In genomic region chr1:82725026-82725874, GRCm38 (mm10) we compare ENCODE assay signal across 9 mouse cellular contexts. TPM values are rescaled to one million over a fixed set of nuclear protein-coding genes. Genes with fewer than 3 reads are reported as not detected.
DNase-seq lines count a peak whose midpoint lies in the region; ATAC-seq and TF ChIP-seq lines count a peak whose summit lies in the region.
"Had no signal": no experiment of that assay in that cellular context is flagged by ENCODE, and none has a peak within 500 bp of the region (broad histone marks: within the 10 kb centered on the region; RNA-seq: fewer than 3 reads in every experiment).

No protein-coding gene starts in this region.

- WGBS in hindbrain, embryonic 14.5 days = under 1% methylated on average over 37 of the region's 37 CpGs

- TF ChIP-seq EP300 in MEL (IDR thresholded peaks at IDR 0.05; ENCODE audit: low read depth in 1 of 2, low read length in 2 of 2) = no peak

- H3K36me3 ChIP-seq in MEL (ENCODE audit: control insufficient read depth in 1 of 2, insufficient read depth in 2 of 2, low read length in 2 of 2) = peaks cover 0 to 11% of the 10 kb centered on the region in 2 experiments
- H3K36me3 ChIP-seq in hindbrain, embryonic 14.5 days (replicated peaks; ENCODE audit: control insufficient read depth, insufficient read depth) = peaks cover 25% of the 10 kb centered on the region

- ATAC-seq in common myeloid progenitor, adult 5-6 weeks (replicated peaks; ENCODE audit: low read depth, poor library complexity, severe bottlenecking) = peak; percentile 76
- ATAC-seq in hindbrain, embryonic 14.5 days (ENCODE audit: low FRiP score) = peak; percentile 96
- peak; percentile 72 for ATAC-seq in megakaryocyte progenitor cell, adult 5-6 weeks (replicated peaks; ENCODE audit: poor library complexity)

- peak overlapping the region; percentile 96 for H3K27ac ChIP-seq in left cerebral cortex, adult 2 months
- peak overlapping the region; percentile 84 for H3K27ac ChIP-seq in MEL (ENCODE audit: control insufficient read depth, low read depth, low read length)
- peak overlapping the region; percentile 71 for H3K27ac ChIP-seq in hindbrain, embryonic 14.5 days

- intact Hi-C loops in left cerebral cortex, adult 2 months (cut with DNase I) = no loop called here

- peak overlapping the region; percentile 86 for H3K4me2 ChIP-seq in hindbrain, embryonic 14.5 days (replicated peaks)

- no peaks in the 10 kb centered on the region for H3K9me3 ChIP-seq in MEL (replicated peaks; ENCODE audit: insufficient read depth, low read length)
- no peaks in the 10 kb centered on the region for H3K9me3 ChIP-seq in hindbrain, embryonic 14.5 days (ENCODE audit: control insufficient read depth, low read length)

- no peak for DNase-seq in left cerebral cortex, adult 2 months (ENCODE audit: extremely low spot score in 1 of 2, low spot score in 2 of 2)
- no peak for DNase-seq in left cerebral cortex, adult 11 months (ENCODE audit: low spot score)
- DNase-seq in MEL (ENCODE audit: low read depth, low spot score) = no peak
- no peak for DNase-seq in hindbrain, embryonic 14.5 days (ENCODE audit: low spot score)
- no peak for DNase-seq in layer of hippocampus, adult 11-12 months (ENCODE audit: low spot score)
- DNase-seq in cerebellum, adult 11-12 months = no peak

- no peaks in the 10 kb centered on the region; a peak in 2 of 4 replicates for H3K27me3 ChIP-seq in MEL (ENCODE audit: control insufficient read depth in 1 of 2, insufficient read depth in 2 of 2, low read length in 2 of 2)
- peaks cover 29% of the 10 kb centered on the region for H3K27me3 ChIP-seq in hindbrain, embryonic 14.5 days (ENCODE audit: control insufficient read depth, insufficient read depth, low read length)

- TF ChIP-seq CTCF in left cerebral cortex, adult 2 months (IDR thresholded peaks at IDR 0.05) = no peak
- no peak for TF ChIP-seq CTCF in MEL (IDR thresholded peaks at IDR 0.05 in 2 of 3, conservative IDR thresholded peaks at IDR 0.05 in 1 of 3; ENCODE audit: control insufficient read depth in 1 of 3, insufficient read depth in 1 of 3, low read depth in 2 of 3, low read length in 3 of 3, poor library complexity in 1 of 3, severe bottlenecking in 1 of 3)

- peaks cover 2 to 7% of the 10 kb centered on the region in 2 experiments for H3K4me1 ChIP-seq in MEL (ENCODE audit: control insufficient read depth in 1 of 2, insufficient read depth in 2 of 2, low read length in 2 of 2)
- H3K4me1 ChIP-seq in hindbrain, embryonic 14.5 days (replicated peaks; ENCODE audit: control insufficient read depth, insufficient read depth, low read length) = peaks cover 7% of the 10 kb centered on the region

- no peak for TF ChIP-seq POLR2A in MEL (IDR thresholded peaks at IDR 0.05; ENCODE audit: control insufficient read depth in 1 of 2, insufficient read depth in 1 of 2, low read depth in 1 of 2, low read length in 2 of 2, poor library complexity in 1 of 2)

- no peak for TF ChIP-seq RAD21 in MEL (IDR thresholded peaks at IDR 0.05; ENCODE audit: low read depth, low read length)

- H3K79me2 ChIP-seq in MEL (ENCODE audit: control insufficient read depth, insufficient read depth, low read length, poor library complexity) = peaks cover 19% of the 10 kb centered on the region

- H3K4me3 ChIP-seq in left cerebral cortex, adult 2 months = peak overlapping the region; percentile 81
- peak overlapping the region; percentile 88 to 91 for H3K4me3 ChIP-seq in MEL (ENCODE audit: control insufficient read depth in 1 of 2, insufficient read depth in 1 of 2, low read depth in 2 of 2, low read length in 2 of 2)
- H3K4me3 ChIP-seq in hindbrain, embryonic 14.5 days (replicated peaks; ENCODE audit: low read length) = peak overlapping the region; percentile 82

- H3K9ac ChIP-seq in MEL (ENCODE audit: control insufficient read depth, low read depth, low read length, poor library complexity, severe bottlenecking) = peak overlapping the region; percentile 87
- H3K9ac ChIP-seq in hindbrain, embryonic 14.5 days = peak overlapping the region; percentile 94

TF ChIP-seq in MEL, 35 proteins besides CTCF, POLR2A, EP300 and RAD21:
- TF ChIP-seq MYB (IDR thresholded peaks at IDR 0.05; ENCODE audit: low read depth, low read length) (0 out of 2 replicates have a peak, but pooled peaks have one; percentile 13), TCF12 (IDR thresholded peaks at IDR 0.05; ENCODE audit: low read depth, low read length) (0 out of 2 replicates have a peak, but pooled peaks have one; percentile 0), ZMIZ1 (IDR thresholded peaks at IDR 0.05; ENCODE audit: low read depth, low read length) (no peak), ZNF384 (IDR thresholded peaks at IDR 0.05; ENCODE audit: low read depth, low read length) (no peak), E2F4 (IDR thresholded peaks at IDR 0.05; ENCODE audit: borderline replicate concordance, low read depth, low read length) (no peak), MEF2A (IDR thresholded peaks at IDR 0.05; ENCODE audit: extremely low read depth, insufficient replicate concordance, low read depth, low read length, poor library complexity, severe bottlenecking) (no peak), NELFE (IDR thresholded peaks at IDR 0.05; ENCODE audit: low read depth, low read length) (no peak), MAX (IDR thresholded peaks at IDR 0.05; ENCODE audit: low read length) (no peak), ELF1 (IDR thresholded peaks at IDR 0.05; ENCODE audit: low read depth, low read length) (no peak), MAZ (IDR thresholded peaks at IDR 0.05; ENCODE audit: low read depth, low read length) (no peak), RCOR1 (IDR thresholded peaks at IDR 0.05; ENCODE audit: low read depth, low read length) (no peak), USF1 (IDR thresholded peaks at IDR 0.05; ENCODE audit: low read depth, low read length) (0 out of 2 replicates have a peak, but pooled peaks have one; percentile 12), UBTF (IDR thresholded peaks at IDR 0.05; ENCODE audit: borderline replicate concordance, insufficient read depth, low read depth, low read length) (peak; percentile 88)

RNA-seq across cellular contexts. Expression of gene Mff, which starts 0.6 kb away (rescaled TPM):
- 100 to 1,000 TPM; 263 to 273 TPM for total RNA-seq in left cerebral cortex, adult 2 months (2021)
- total RNA-seq in MEL (2012; rRNA removed) = 86.0 and 91.1 TPM in 2 replicates
- polyA plus RNA-seq in MEL (2012; ENCODE audit: insufficient read depth in 1 of 2, insufficient read length in 2 of 2, low read depth in 1 of 2, low replicate concordance in 2 of 2, missing spikeins in 1 of 2) = 100 to 1,000 TPM in 1 of 2 experiments, not detected in 1; 195 TPM
- 49.9 and 59.7 TPM in 2 replicates for total RNA-seq in common myeloid progenitor, adult 5-6 weeks (2017)
- 434 and 467 TPM in 2 replicates for polyA plus RNA-seq in hindbrain, embryonic 14.5 days (2014; fragmentation: Nextera tagmentation; extraction: Ambion mirVana)
- 118 and 129 TPM in 2 replicates for total RNA-seq in megakaryocyte progenitor cell, adult 5-6 weeks (2015)
- 65.0 and 106 TPM in 2 replicates for total RNA-seq in megakaryocyte progenitor cell, adult 5-6 weeks (2017)

RNA-seq across cellular contexts. Expression of gene Tm4sf20, which starts 43.0 kb away (rescaled TPM):
- total RNA-seq in left cerebral cortex, adult 2 months (2021) = not detected
- total RNA-seq in MEL (2012; rRNA removed) = not detected in 2 replicates
- not detected for polyA plus RNA-seq in MEL (2012; ENCODE audit: insufficient read depth in 1 of 2, insufficient read length in 2 of 2, low read depth in 1 of 2, low replicate concordance in 2 of 2, missing spikeins in 1 of 2)
- not detected in 2 replicates for total RNA-seq in common myeloid progenitor, adult 5-6 weeks (2017)
- polyA plus RNA-seq in hindbrain, embryonic 14.5 days (2014; fragmentation: Nextera tagmentation; extraction: Ambion mirVana) = not detected in 2 replicates
- total RNA-seq in megakaryocyte progenitor cell, adult 5-6 weeks (2015) = not detected in 2 replicates
- total RNA-seq in megakaryocyte progenitor cell, adult 5-6 weeks (2017) = not detected in 2 replicates
- total RNA-seq: gastrocnemius, postnatal 36 days had no signal

RNA-seq across cellular contexts. Expression of gene Gm47791, which starts 45.8 kb away (rescaled TPM):
- not detected for total RNA-seq in left cerebral cortex, adult 2 months (2021)
- not detected in 2 replicates for total RNA-seq in MEL (2012; rRNA removed)
- polyA plus RNA-seq in MEL (2012; ENCODE audit: insufficient read depth in 1 of 2, insufficient read length in 2 of 2, low read depth in 1 of 2, low replicate concordance in 2 of 2, missing spikeins in 1 of 2) = not detected
- not detected in 2 replicates for total RNA-seq in common myeloid progenitor, adult 5-6 weeks (2017)
- not detected in 2 replicates for polyA plus RNA-seq in hindbrain, embryonic 14.5 days (2014; fragmentation: Nextera tagmentation; extraction: Ambion mirVana)
- total RNA-seq in megakaryocyte progenitor cell, adult 5-6 weeks (2015) = not detected in 2 replicates
- not detected in 2 replicates for total RNA-seq in megakaryocyte progenitor cell, adult 5-6 weeks (2017)
- total RNA-seq: gastrocnemius, postnatal 36 days had no signal
